Comparison of ENCODE assay signal across 21 mouse cellular contexts in genomic region chr1:52754331-52754730, GRCm38 (mm10). TPM values are rescaled to one million over a fixed set of nuclear protein-coding genes. Genes with fewer than 3 reads are reported as not detected.
DNase-seq lines count a peak whose midpoint lies in the region; ATAC-seq and TF ChIP-seq lines count a peak whose summit lies in the region.
"Had no signal": no experiment of that assay in that cellular context is flagged by ENCODE, and none has a peak within 500 bp of the region (broad histone marks: within the 10 kb centered on the region; RNA-seq: fewer than 3 reads in every experiment).

No protein-coding gene starts in this region.

- H3K4me3 ChIP-seq in intestine, embryonic 16.5 days (ENCODE audit: low read length): no peak overlapping the region
- H3K4me3 ChIP-seq in intestine, embryonic 15.5 days (replicated peaks): no peak overlapping the region
- no peak overlapping the region for H3K4me3 ChIP-seq in intestine, postnatal 0 days (ENCODE audit: low read depth, low read length)
- no peak overlapping the region for H3K4me3 ChIP-seq in forebrain, embryonic 10.5 days
- H3K4me3 ChIP-seq: embryonic facial prominence, embryonic 10.5 days; embryonic facial prominence, embryonic 12.5 days; forebrain, embryonic 12.5 days had no signal

- no peak overlapping the region for H3K9ac ChIP-seq in intestine, embryonic 16.5 days (ENCODE audit: low read depth, low read length)
- H3K9ac ChIP-seq in intestine, embryonic 15.5 days: no peak overlapping the region
- no peak overlapping the region for H3K9ac ChIP-seq in intestine, postnatal 0 days (ENCODE audit: low read depth, low read length)
- H3K9ac ChIP-seq: embryonic facial prominence, embryonic 12.5 days; forebrain, embryonic 12.5 days had no signal

- no peak for TF ChIP-seq CTCF in intestine, postnatal 0 days (IDR thresholded peaks at IDR 0.05; ENCODE audit: low read depth)

- 0 out of 2 replicates have a peak, but pooled peaks have one; percentile 32 for ATAC-seq in intestine, embryonic 16.5 days
- ATAC-seq in intestine, embryonic 15.5 days: no peak
- ATAC-seq in intestine, postnatal 0 days: peak; percentile 84
- ATAC-seq in megakaryocyte progenitor cell, adult 5-6 weeks (replicated peaks; ENCODE audit: poor library complexity): peak; percentile 66
- ATAC-seq in frontal cortex, adult (ENCODE audit: low TSS enrichment): no peak
- ATAC-seq: forebrain, embryonic 14.5 days; forebrain, embryonic 16.5 days had no signal

- no peak for DNase-seq in forebrain, embryonic 10.5 days (ENCODE audit: extremely low spot score, low spot score)
- DNase-seq: adrenal gland, adult 2 months; adrenal gland, postnatal 10 days; adrenal gland, postnatal 25 days; B cell, adult 2 months; cerebellum, adult 11 months; cerebellum, adult 18-20 months; cerebellum, adult 8-10 months; cerebellum, adult 9-11 months; cerebellum, postnatal 14 days; cerebellum, postnatal 36 days had no signal

- H3K4me2 ChIP-seq in intestine, embryonic 16.5 days (ENCODE audit: low read depth, low read length): no peak overlapping the region
- H3K4me2 ChIP-seq in intestine, embryonic 15.5 days (replicated peaks): no peak overlapping the region
- H3K4me2 ChIP-seq in intestine, postnatal 0 days (replicated peaks; ENCODE audit: low read depth): no peak overlapping the region
- H3K4me2 ChIP-seq: embryonic facial prominence, embryonic 12.5 days; forebrain, embryonic 12.5 days had no signal

- WGBS in intestine, embryonic 16.5 days: 89% methylated on average over 1 of the region's 1 CpGs
- 86% methylated on average over 1 of the region's 1 CpGs for WGBS in intestine, embryonic 15.5 days
- WGBS in intestine, postnatal 0 days: 62% methylated on average over 1 of the region's 1 CpGs
- 100% methylated on average over 1 of the region's 1 CpGs for WGBS in forebrain, embryonic 10.5 days

- H3K27ac ChIP-seq in intestine, embryonic 16.5 days (ENCODE audit: low read length): no peak overlapping the region
- H3K27ac ChIP-seq in intestine, embryonic 15.5 days: no peak overlapping the region
- H3K27ac ChIP-seq in intestine, postnatal 0 days (ENCODE audit: low read depth, low read length): no peak overlapping the region
- H3K27ac ChIP-seq in forebrain, embryonic 10.5 days: no peak overlapping the region
- H3K27ac ChIP-seq: embryonic facial prominence, embryonic 10.5 days; embryonic facial prominence, embryonic 12.5 days; forebrain, embryonic 12.5 days had no signal

- H3K36me3 ChIP-seq in intestine, embryonic 16.5 days (ENCODE audit: control insufficient read depth, insufficient read depth, low read length): no peaks in the 10 kb centered on the region
- no peaks in the 10 kb centered on the region for H3K36me3 ChIP-seq in intestine, embryonic 15.5 days
- no peaks in the 10 kb centered on the region for H3K36me3 ChIP-seq in intestine, postnatal 0 days (ENCODE audit: control insufficient read depth, insufficient read depth)
- H3K36me3 ChIP-seq in forebrain, embryonic 10.5 days (replicated peaks): no peaks in the 10 kb centered on the region
- H3K36me3 ChIP-seq: embryonic facial prominence, embryonic 10.5 days; embryonic facial prominence, embryonic 12.5 days; forebrain, embryonic 12.5 days had no signal

- no peaks in the 10 kb centered on the region for H3K9me3 ChIP-seq in intestine, embryonic 16.5 days (ENCODE audit: control insufficient read depth, low read length)
- no peaks in the 10 kb centered on the region for H3K9me3 ChIP-seq in intestine, embryonic 15.5 days
- no peaks in the 10 kb centered on the region for H3K9me3 ChIP-seq in intestine, postnatal 0 days (ENCODE audit: control insufficient read depth)
- no peaks in the 10 kb centered on the region for H3K9me3 ChIP-seq in forebrain, embryonic 10.5 days
- H3K9me3 ChIP-seq: embryonic facial prominence, embryonic 10.5 days; embryonic facial prominence, embryonic 12.5 days; forebrain, embryonic 12.5 days had no signal

- no peaks in the 10 kb centered on the region for H3K4me1 ChIP-seq in intestine, embryonic 16.5 days (ENCODE audit: control insufficient read depth, insufficient read depth, low read length)
- no peaks in the 10 kb centered on the region for H3K4me1 ChIP-seq in intestine, embryonic 15.5 days (replicated peaks)
- no peaks in the 10 kb centered on the region for H3K4me1 ChIP-seq in intestine, postnatal 0 days (replicated peaks; ENCODE audit: control insufficient read depth, insufficient read depth, low read length)
- H3K4me1 ChIP-seq in forebrain, embryonic 10.5 days: peaks cover 6% of the 10 kb centered on the region
- H3K4me1 ChIP-seq: embryonic facial prominence, embryonic 10.5 days; embryonic facial prominence, embryonic 12.5 days had no signal

- H3K27me3 ChIP-seq in intestine, embryonic 16.5 days (replicated peaks; ENCODE audit: control insufficient read depth, insufficient read depth, low read length): no peaks in the 10 kb centered on the region
- no peaks in the 10 kb centered on the region for H3K27me3 ChIP-seq in intestine, embryonic 15.5 days (replicated peaks)
- H3K27me3 ChIP-seq in intestine, postnatal 0 days (replicated peaks; ENCODE audit: control insufficient read depth, insufficient read depth, low read length): no peaks in the 10 kb centered on the region
- H3K27me3 ChIP-seq in forebrain, embryonic 10.5 days (ENCODE audit: poor library complexity, severe bottlenecking): no peaks in the 10 kb centered on the region
- H3K27me3 ChIP-seq: embryonic facial prominence, embryonic 12.5 days; forebrain, embryonic 12.5 days had no signal

RNA-seq across cellular contexts. Expression of gene Mfsd6, which starts 27.1 kb away (rescaled TPM):
- 3.6 and 3.9 TPM in 2 replicates for polyA plus RNA-seq in intestine, embryonic 16.5 days (2015; fragmentation: Nextera tagmentation; extraction: Ambion mirVana)
- polyA plus RNA-seq in intestine, embryonic 15.5 days (2015; fragmentation: Nextera tagmentation; extraction: Ambion mirVana): 3.1 and 4.4 TPM in 2 replicates
- polyA plus RNA-seq in intestine, postnatal 0 days (2015; fragmentation: Nextera tagmentation; extraction: Ambion mirVana): 9.1 and 9.2 TPM in 2 replicates
- total RNA-seq in megakaryocyte progenitor cell, adult 5-6 weeks (2015): 5.4 and 6.2 TPM in 2 replicates
- 3.5 and 5.0 TPM in 2 replicates for total RNA-seq in megakaryocyte progenitor cell, adult 5-6 weeks (2017)
- 1.0 and 1.2 TPM in 2 replicates for polyA plus RNA-seq in forebrain, embryonic 10.5 days (2016; fragmentation: Nextera tagmentation; extraction: Ambion mirVana)

Comparison
In these comparisons a context has a peak if more than half of its experiments do, and no peak if none do; other contexts are left out.
1. ATAC-seq: peak in intestine, embryonic 16.5 days (single experiment), intestine, postnatal 0 days (single experiment) and megakaryocyte progenitor cell, adult 5-6 weeks (single experiment); none in intestine, embryonic 15.5 days (single experiment) and frontal cortex, adult (single experiment).